Mouse (Mus musculus) forebrain, embryonic 15.5 days (tissue): ENCODE measurements at regions not wholly inside any gene's neighbourhood (a gene's known extent, or its start where the extent isn't known, plus 50 kb on each side); places are given as distances from the start of the nearest gene placed in this dataset.

Experiments
- ATAC-seq: fragments of 200-750 bp; cut with Nextera tagmentation; replicated peaks from 2 replicates; pipeline ENCODE4 v1.8.0; 2017; ENCODE audit warnings: mild to moderate bottlenecking, moderate TSS enrichment, moderate library complexity
- H3K27ac ChIP-seq: fragments of 300-500 bp; sonication (generic); replicated peaks from 2 replicates; pipeline ENCODE4 v1.5.1; 2015; ENCODE audit warnings: mild to moderate bottlenecking, inconsistent platforms
- H3K27me3 ChIP-seq: fragments of 300-500 bp; sonication (generic); 2 replicates; pipeline ENCODE4 v1.6.1; 2015; ENCODE audit warnings: inconsistent platforms
- H3K36me3 ChIP-seq: fragments of 300-500 bp; sonication (generic); 2 replicates; pipeline ENCODE4 v1.6.1; 2015; ENCODE audit warnings: mild to moderate bottlenecking, inconsistent platforms
- H3K4me1 ChIP-seq: fragments of 300-500 bp; sonication (generic); 2 replicates; pipeline ENCODE4 v1.6.1; 2015; ENCODE audit warnings: inconsistent platforms
- H3K4me2 ChIP-seq: fragments of 300-500 bp; sonication (generic); replicated peaks from 2 replicates; pipeline ENCODE4 v1.6.1; 2015; ENCODE audit warnings: mild to moderate bottlenecking, inconsistent platforms
- H3K4me3 ChIP-seq: fragments of 300-500 bp; sonication (generic); 2 replicates; pipeline ENCODE4 v1.5.1; 2015; ENCODE audit warnings: mild to moderate bottlenecking, inconsistent platforms
- H3K9ac ChIP-seq: fragments of 300-500 bp; sonication (generic); replicated peaks from 2 replicates; pipeline ENCODE4 v1.6.1; 2015; ENCODE audit warnings: mild to moderate bottlenecking, inconsistent platforms
- H3K9me3 ChIP-seq: fragments of 300-500 bp; sonication (generic); 2 replicates; pipeline ENCODE4 v1.6.1; 2016; ENCODE audit warnings: inconsistent platforms
- WGBS: fragments of 180-500 bp; shearing (Covaris S2); methylation state at CpG from one replicate; pipeline ENCODE4 v1.1.7; 2015; ENCODE audit warnings: mixed read lengths; 5-methylcytosine and 5-hydroxymethylcytosine counted together

DNA sequence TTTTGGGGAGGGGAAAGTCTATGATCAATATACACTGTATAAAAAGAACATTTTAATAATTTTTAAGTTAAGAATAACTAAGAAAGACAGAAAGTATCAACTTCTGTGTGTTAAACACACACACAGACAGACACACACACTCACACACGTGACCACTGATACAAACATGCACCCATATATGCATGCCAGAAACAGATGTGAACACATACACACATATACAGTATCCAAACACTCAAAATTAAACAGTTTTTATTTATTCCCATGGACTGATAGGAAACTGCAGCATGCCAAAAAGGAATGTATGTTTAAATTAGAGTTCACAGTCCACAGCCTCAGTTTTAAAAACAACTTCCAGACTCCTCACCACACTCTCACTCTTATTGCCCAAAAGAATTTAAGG, 203.4 kb upstream of the Tbl1x start:
- 57% methylated on average over 1 of the region's 1 CpGs for WGBS
- Histone ChIP-seq H3K36me3 (no peaks in the 10 kb centered on the region), H3K4me3 (no peak overlapping the region), H3K4me2 (no peak overlapping the region), H3K4me1 (no peaks in the 10 kb centered on the region), H3K9ac (no peak overlapping the region), H3K9me3 (no peaks in the 10 kb centered on the region), H3K27me3 (no peaks in the 10 kb centered on the region), H3K27ac (no peak overlapping the region)
- no peak for ATAC-seq

DNA sequence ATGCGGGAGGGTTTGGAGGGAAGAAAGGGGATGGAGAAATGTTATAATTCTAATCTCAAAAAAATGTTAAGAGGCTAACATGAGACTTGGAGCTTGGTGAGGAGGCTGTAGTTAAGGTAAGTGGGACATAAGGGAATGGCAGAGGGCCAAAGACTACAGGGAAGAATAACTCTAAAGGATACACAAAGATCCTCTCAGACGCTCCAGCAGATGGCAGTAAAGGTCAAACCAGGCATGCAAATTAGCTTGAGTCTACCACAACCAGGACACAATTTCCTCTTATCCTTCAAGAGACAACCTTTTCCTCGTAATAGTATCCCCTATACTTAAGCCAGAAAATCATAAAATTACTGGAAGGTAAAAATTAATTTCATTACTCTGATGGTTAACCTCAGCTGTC, 196.4 kb upstream of the Tbl1x start:
- Histone ChIP-seq H3K36me3 (no peaks in the 10 kb centered on the region), H3K27ac (no peak overlapping the region), H3K4me1 (no peaks in the 10 kb centered on the region), H3K9ac (no peak overlapping the region), H3K4me2 (no peak overlapping the region), H3K4me3 (no peak overlapping the region), H3K27me3 (no peaks in the 10 kb centered on the region), H3K9me3 (no peaks in the 10 kb centered on the region)
- 59% methylated on average over 3 of the region's 3 CpGs for WGBS
- ATAC-seq, result no peak

DNA sequence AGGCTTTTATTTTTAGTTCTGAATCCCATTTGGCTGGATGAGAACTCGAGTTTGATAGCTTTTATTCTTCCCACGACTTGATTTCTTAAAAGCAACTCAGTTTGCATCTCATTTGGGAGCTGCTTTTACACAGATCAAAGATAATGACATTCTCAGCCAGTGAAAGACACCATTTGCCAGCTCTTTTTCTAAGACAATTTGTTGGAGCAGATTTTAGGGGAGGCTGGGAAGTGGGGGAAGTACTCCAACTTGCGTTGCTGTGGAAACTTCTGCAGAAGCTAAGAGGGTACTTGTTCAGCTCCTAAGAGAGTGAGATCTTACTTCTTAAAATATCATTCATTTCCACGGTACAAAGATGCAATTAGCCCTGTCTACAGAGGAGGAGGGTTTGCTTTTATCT, 187.2 kb upstream of the Tbl1x start:
- H3K9me3 ChIP-seq, result no peaks in the 10 kb centered on the region
- no peaks in the 10 kb centered on the region for H3K4me1 ChIP-seq
- 20% methylated on average over 4 of the region's 4 CpGs for WGBS
- no peaks in the 10 kb centered on the region for H3K36me3 ChIP-seq
- peak; percentile 69 for ATAC-seq
- no peak overlapping the region for H3K4me2 ChIP-seq
- H3K27ac ChIP-seq, result no peak overlapping the region
- H3K9ac ChIP-seq, result no peak overlapping the region
- no peak overlapping the region for H3K4me3 ChIP-seq
- no peaks in the 10 kb centered on the region for H3K27me3 ChIP-seq

DNA sequence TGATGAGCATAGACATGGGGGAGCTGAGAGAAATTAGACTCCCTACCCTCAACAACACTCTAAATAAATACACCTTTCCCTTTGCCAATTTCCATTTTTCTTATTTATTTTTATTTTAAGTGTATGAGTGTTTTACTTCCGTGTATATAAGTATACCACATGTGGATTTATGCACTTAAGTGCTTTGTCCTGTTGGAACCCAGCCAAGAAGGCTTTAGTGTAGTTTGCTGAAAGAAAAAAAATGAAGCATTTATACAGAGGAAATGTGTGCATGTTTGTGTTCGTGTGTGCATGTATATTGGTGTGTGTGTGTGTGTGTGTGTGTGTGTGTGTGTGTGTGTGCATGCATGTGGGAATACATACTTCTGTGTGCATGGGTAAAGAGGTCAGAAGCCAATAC, 157.6 kb upstream of the Tbl1x start:
- no peak overlapping the region for H3K9ac ChIP-seq
- WGBS, result 46% methylated on average over 2 of the region's 2 CpGs
- no peaks in the 10 kb centered on the region for H3K36me3 ChIP-seq
- H3K4me1 ChIP-seq, result no peaks in the 10 kb centered on the region
- no peak for ATAC-seq
- H3K27ac ChIP-seq, result no peak overlapping the region
- no peak overlapping the region for H3K4me2 ChIP-seq
- H3K4me3 ChIP-seq, result no peak overlapping the region
- no peaks in the 10 kb centered on the region for H3K9me3 ChIP-seq
- no peaks in the 10 kb centered on the region for H3K27me3 ChIP-seq

DNA sequence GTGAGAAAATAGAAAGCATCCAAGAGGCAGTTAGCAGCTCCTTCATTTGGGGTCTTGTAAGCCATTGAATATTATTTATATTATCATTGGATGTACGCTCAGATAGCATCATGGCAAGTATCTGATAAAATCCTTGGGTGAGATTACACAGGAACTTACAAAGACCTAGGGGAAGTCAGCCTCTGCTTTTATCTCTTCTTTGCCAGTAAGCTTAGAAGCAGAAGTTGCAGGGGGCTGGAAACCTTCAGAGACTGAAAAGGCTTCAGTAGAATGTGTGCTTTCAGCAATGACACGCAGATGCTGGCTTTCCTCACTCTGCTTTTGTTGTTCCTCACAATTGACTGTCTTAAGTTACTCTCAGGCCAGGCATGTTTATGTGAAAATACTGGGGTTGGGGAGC, 150.3 kb upstream of the Tbl1x start:
- 50% methylated on average over 2 of the region's 2 CpGs for WGBS

DNA sequence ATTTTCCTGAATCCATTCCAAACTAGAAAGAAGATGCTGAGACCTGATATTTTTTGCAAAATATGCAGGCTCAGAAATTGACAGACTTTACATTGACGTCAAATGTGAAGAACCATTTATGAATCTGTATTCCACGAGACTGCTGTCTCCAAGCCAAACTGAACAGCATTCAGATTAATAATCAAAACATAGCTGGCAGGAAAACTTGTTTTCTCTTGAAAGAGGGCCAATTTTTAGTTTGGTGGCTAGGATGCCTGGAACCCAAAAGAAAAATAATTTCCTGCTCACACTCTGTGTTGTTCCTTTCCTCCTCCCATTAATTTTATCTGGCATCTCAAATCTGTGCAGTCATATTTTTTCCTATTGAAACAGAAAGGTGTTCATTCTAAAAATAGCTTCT, 149.7 kb upstream of the Tbl1x start:
- Histone ChIP-seq H3K4me2 (no peak overlapping the region), H3K4me1 (no peaks in the 10 kb centered on the region), H3K9me3 (no peaks in the 10 kb centered on the region), H3K27ac (no peak overlapping the region), H3K4me3 (no peak overlapping the region), H3K36me3 (no peaks in the 10 kb centered on the region), H3K9ac (no peak overlapping the region), H3K27me3 (no peaks in the 10 kb centered on the region)
- ATAC-seq, result no peak
- 49% methylated on average over 2 of the region's 2 CpGs for WGBS

More for the DNA sequence above, 150.3 kb upstream of the Tbl1x start:
- no peaks in the 10 kb centered on the region for H3K36me3 ChIP-seq
- H3K4me1 ChIP-seq, result no peaks in the 10 kb centered on the region
- no peaks in the 10 kb centered on the region for H3K27me3 ChIP-seq
- H3K9me3 ChIP-seq, result no peaks in the 10 kb centered on the region
- no peak overlapping the region for H3K4me2 ChIP-seq
- no peak overlapping the region for H3K9ac ChIP-seq
- no peak for ATAC-seq
- H3K27ac ChIP-seq, result peak overlapping the region; percentile 31; the same call in 1 of the 2 replicates
- H3K4me3 ChIP-seq, result no peak overlapping the region

DNA sequence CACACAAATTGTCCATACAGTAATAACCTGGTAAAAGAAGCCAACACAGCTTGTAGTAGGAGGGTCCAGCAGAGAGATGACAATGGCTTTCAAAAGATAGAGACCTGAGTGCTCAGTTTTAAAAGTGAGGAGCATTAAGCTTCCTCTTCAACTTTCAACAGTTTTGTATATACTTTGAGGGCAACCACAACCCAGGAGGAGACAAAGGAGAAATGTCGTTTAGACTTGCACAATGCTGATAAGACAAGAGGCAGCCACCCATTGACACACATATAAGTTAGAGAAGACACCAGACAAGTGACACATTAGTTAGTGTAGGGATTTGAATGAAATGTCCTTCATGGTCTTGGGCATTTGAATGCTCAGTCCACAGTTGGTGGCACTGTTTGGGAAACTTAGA, 147.2 kb upstream of the Tbl1x start:
- no peak overlapping the region for H3K4me3 ChIP-seq
- H3K4me2 ChIP-seq, result no peak overlapping the region
- no peaks in the 10 kb centered on the region for H3K36me3 ChIP-seq
- no peak overlapping the region for H3K9ac ChIP-seq
- H3K27ac ChIP-seq, result no peak overlapping the region
- 59% methylated on average over 1 of the region's 1 CpGs for WGBS
- no peaks in the 10 kb centered on the region for H3K4me1 ChIP-seq
- H3K9me3 ChIP-seq, result no peaks in the 10 kb centered on the region
- no peak for ATAC-seq
- H3K27me3 ChIP-seq, result no peaks in the 10 kb centered on the region

DNA sequence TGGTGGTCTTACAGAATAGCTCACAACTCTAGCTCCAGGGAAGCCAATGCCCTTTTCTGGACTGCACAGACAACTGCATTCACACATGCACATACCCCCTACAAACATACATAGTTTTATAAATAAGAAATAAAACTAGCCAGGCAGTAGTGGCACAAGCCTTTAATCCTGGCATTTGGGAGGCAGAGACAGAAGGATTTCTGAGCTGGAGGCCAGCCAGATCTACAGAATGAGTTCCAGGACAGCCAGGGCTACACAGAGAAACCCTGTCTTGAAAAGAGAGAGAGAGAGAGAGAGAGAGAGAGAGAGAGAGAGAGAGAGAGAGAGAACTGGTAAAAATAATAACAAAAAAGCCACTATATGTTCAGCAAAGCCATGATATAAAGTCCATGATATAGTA, 143.5 kb upstream of the Tbl1x start:
- no peak for ATAC-seq
- Histone ChIP-seq H3K36me3 (no peaks in the 10 kb centered on the region), H3K27me3 (no peaks in the 10 kb centered on the region), H3K9ac (no peak overlapping the region), H3K9me3 (no peaks in the 10 kb centered on the region), H3K4me2 (no peak overlapping the region), H3K4me3 (no peak overlapping the region), H3K27ac (no peak overlapping the region), H3K4me1 (no peaks in the 10 kb centered on the region)

DNA sequence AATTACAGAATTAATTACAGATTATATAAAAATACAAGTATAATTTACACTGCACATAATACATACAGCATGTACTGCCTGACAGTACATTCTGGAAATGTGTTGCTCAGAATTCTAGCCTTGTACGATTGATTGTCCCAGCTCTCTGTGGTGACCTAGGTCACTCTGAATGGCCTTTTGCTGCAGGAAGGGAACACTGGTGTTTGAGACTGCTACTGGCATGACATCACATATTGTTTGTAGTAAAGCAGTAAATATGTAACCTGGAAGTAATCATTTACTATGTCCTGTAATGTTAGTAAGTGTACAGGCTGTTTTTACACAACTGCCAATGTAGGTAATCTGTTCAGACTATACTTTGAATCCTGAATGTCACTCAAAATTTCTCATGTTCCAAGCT, 123.5 kb upstream of the Tbl1x start:
- no peak overlapping the region for H3K9ac ChIP-seq
- no peak for ATAC-seq
- no peaks in the 10 kb centered on the region for H3K27me3 ChIP-seq
- H3K4me3 ChIP-seq, result no peak overlapping the region
- H3K27ac ChIP-seq, result no peak overlapping the region
- no peak overlapping the region for H3K4me2 ChIP-seq
- no peaks in the 10 kb centered on the region for H3K9me3 ChIP-seq
- WGBS, result 81% methylated on average over 1 of the region's 1 CpGs
- no peaks in the 10 kb centered on the region for H3K36me3 ChIP-seq
- no peaks in the 10 kb centered on the region for H3K4me1 ChIP-seq

DNA sequence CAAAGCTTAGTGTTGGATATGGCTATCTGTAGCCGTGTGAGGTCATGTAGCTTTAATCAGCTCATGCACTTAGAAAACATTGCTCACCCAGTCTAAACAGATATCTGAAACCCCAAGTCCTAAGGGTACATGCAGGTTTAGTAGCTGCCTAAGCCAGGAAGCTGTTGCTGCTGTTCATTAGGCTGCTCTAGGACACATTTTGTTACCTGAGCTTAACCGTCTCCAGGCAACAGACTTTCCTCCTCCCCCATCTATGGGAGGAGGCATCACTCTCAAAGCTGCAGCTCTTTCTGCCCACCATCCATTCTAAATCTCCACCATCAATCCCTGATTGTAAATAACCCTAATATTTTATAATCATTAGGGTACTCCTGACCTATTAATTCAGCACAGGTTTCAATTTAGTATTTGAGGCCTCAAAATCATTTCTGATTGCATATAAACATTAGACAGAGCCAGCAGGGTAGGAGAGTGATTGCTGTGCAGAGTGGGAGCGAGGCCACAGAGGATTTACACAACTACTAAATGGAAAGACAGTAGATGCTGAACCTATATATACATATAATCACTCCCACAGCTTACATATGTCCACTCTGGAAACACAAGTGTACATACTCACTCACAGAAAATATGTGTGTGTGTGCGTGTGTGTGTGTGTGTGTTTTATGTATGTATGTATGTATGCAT, 118.9 kb upstream of the Tbl1x start:
- Histone ChIP-seq H3K9ac (no peak overlapping the region), H3K27me3 (no peaks in the 10 kb centered on the region), H3K9me3 (no peaks in the 10 kb centered on the region), H3K36me3 (no peaks in the 10 kb centered on the region), H3K27ac (no peak overlapping the region), H3K4me2 (no peak overlapping the region), H3K4me1 (no peaks in the 10 kb centered on the region), H3K4me3 (no peak overlapping the region)
- ATAC-seq, result 0 out of 2 replicates have a peak, but pooled peaks have one; percentile 29
- 69% methylated on average over 4 of the region's 4 CpGs for WGBS

DNA sequence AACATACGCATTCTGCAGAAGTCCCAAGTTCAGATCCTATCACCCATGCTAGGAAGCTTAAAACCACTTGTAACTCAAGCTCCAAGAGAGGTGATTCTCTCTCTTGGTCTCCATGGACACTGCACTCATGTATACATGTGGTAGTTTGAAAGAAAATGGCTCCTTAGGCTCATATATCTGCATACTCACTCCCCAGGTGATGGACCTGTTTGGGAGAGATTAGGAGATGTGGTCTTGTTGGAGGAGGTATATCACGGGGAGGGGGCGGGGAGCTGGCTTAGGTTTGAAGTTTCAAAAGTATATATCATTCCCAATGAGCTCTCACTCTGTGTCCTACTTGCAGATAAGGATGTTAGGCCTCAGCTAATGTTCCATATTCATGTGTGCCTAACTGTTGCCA, 103.9 kb upstream of the Tbl1x start:
- Histone ChIP-seq H3K4me1 (no peaks in the 10 kb centered on the region), H3K9ac (no peak overlapping the region), H3K27ac (no peak overlapping the region), H3K4me2 (no peak overlapping the region), H3K9me3 (no peaks in the 10 kb centered on the region), H3K4me3 (no peak overlapping the region), H3K27me3 (no peaks in the 10 kb centered on the region), H3K36me3 (no peaks in the 10 kb centered on the region)
- no peak for ATAC-seq
- WGBS, result 86% methylated on average over 3 of the region's 3 CpGs

DNA sequence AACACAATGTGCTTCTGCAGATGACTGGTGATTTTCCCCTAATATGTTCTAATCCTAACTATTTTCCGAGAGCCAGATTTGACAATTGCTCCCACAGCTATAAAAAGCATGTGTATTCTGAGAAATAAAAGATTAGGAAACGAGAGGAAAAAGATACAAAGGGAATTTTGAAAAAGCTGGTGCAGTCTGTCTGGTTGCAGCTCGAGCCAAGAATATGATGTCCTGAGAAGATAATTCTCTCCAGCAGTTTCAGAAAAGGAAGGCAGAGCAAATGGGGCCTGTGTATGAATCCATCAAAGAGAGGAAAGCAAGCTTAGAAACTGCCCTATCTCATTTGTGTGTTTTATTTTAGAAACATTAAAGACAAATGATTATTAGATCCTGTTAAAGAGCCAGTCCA, 102.9 kb upstream of the Tbl1x start:
- H3K9ac ChIP-seq, result no peak overlapping the region
- H3K4me3 ChIP-seq, result no peak overlapping the region
- no peaks in the 10 kb centered on the region for H3K4me1 ChIP-seq
- H3K9me3 ChIP-seq, result no peaks in the 10 kb centered on the region
- no peaks in the 10 kb centered on the region for H3K27me3 ChIP-seq
- no peaks in the 10 kb centered on the region for H3K36me3 ChIP-seq
- 53% methylated on average over 3 of the region's 3 CpGs for WGBS
- H3K27ac ChIP-seq, result no peak overlapping the region
- no peak for ATAC-seq
- H3K4me2 ChIP-seq, result no peak overlapping the region

DNA sequence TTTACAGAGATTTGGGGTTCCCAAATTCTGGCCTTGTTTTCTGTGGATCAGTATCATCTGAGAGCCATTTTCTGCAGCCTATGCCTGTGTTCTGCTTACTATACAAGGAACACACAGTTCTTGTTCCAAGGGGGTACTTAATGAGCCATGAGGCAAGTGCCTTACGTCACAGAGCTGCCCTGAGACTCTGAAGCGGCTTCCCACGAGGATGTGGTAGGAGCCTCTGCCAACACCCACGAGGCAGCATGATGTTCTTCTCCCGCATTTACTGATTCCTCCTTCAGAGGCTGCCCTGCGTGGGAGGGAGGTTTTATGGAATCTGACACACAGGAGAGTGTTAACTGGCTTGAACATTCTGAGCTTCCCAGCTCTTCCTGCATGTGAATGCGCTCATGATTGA, 101.4 kb upstream of the Tbl1x start:
- Histone ChIP-seq H3K9ac (no peak overlapping the region), H3K27ac (no peak overlapping the region), H3K27me3 (no peaks in the 10 kb centered on the region), H3K36me3 (no peaks in the 10 kb centered on the region), H3K9me3 (no peaks in the 10 kb centered on the region), H3K4me1 (no peaks in the 10 kb centered on the region), H3K4me2 (no peak overlapping the region), H3K4me3 (no peak overlapping the region)
- WGBS, result 43% methylated on average over 7 of the region's 7 CpGs
- ATAC-seq, result no peak
